ENCODE assay signal across 9 mouse cellular contexts in genomic region chr9:79806317-79807075, GRCm38 (mm10). TPM values are rescaled to one million over a fixed set of nuclear protein-coding genes. Genes with fewer than 3 reads are reported as not detected.
DNase-seq lines count a peak whose midpoint lies in the region; ATAC-seq lines count a peak whose summit lies in the region.
"Had no signal": no experiment of that assay in that cellular context is flagged by ENCODE, and none has a peak within 500 bp of the region (broad histone marks: within the 10 kb centered on the region; RNA-seq: fewer than 3 reads in every experiment).

No protein-coding gene starts in this region.

- no peaks in the 10 kb centered on the region for H3K9me3 ChIP-seq in intestine, embryonic 15.5 days
- no peaks in the 10 kb centered on the region for H3K9me3 ChIP-seq in intestine, embryonic 16.5 days (ENCODE audit: control insufficient read depth, low read length)
- no peaks in the 10 kb centered on the region for H3K9me3 ChIP-seq in hindbrain, embryonic 14.5 days (ENCODE audit: control insufficient read depth, low read length)
- no peaks in the 10 kb centered on the region for H3K9me3 ChIP-seq in neural tube, embryonic 12.5 days
- H3K9me3 ChIP-seq: limb, embryonic 12.5 days had no signal

- no peak overlapping the region for H3K4me3 ChIP-seq in intestine, embryonic 15.5 days (replicated peaks)
- no peak overlapping the region for H3K4me3 ChIP-seq in intestine, embryonic 16.5 days (ENCODE audit: low read length)
- no peak overlapping the region for H3K4me3 ChIP-seq in hindbrain, embryonic 14.5 days (replicated peaks; ENCODE audit: low read length)
- H3K4me3 ChIP-seq in neural tube, embryonic 12.5 days, result no peak overlapping the region
- H3K4me3 ChIP-seq: limb, embryonic 12.5 days had no signal

- no peak overlapping the region for H3K9ac ChIP-seq in intestine, embryonic 15.5 days
- H3K9ac ChIP-seq in intestine, embryonic 16.5 days (ENCODE audit: low read depth, low read length), result no peak overlapping the region
- H3K9ac ChIP-seq in hindbrain, embryonic 14.5 days, result no peak overlapping the region
- H3K9ac ChIP-seq in neural tube, embryonic 12.5 days, result no peak overlapping the region
- H3K9ac ChIP-seq: limb, embryonic 12.5 days had no signal

- H3K27ac ChIP-seq in intestine, embryonic 15.5 days, result no peak overlapping the region
- H3K27ac ChIP-seq in intestine, embryonic 16.5 days (ENCODE audit: low read length), result no peak overlapping the region
- no peak overlapping the region for H3K27ac ChIP-seq in hindbrain, embryonic 14.5 days
- H3K27ac ChIP-seq in neural tube, embryonic 12.5 days, result no peak overlapping the region
- H3K27ac ChIP-seq: limb, embryonic 12.5 days had no signal

- 0 out of 2 replicates have a peak, but pooled peaks have one; percentile 39 for ATAC-seq in intestine, embryonic 15.5 days
- ATAC-seq in intestine, embryonic 16.5 days, result no peak
- ATAC-seq in hindbrain, embryonic 14.5 days (ENCODE audit: low FRiP score), result no peak; the same call in 1 of the 2 replicates
- peak; percentile 37; the same call in 1 of the 2 replicates for ATAC-seq in neural tube, embryonic 12.5 days (ENCODE audit: low FRiP score, low read depth)

- H3K4me1 ChIP-seq in intestine, embryonic 15.5 days (replicated peaks), result no peaks in the 10 kb centered on the region
- H3K4me1 ChIP-seq in intestine, embryonic 16.5 days (ENCODE audit: control insufficient read depth, insufficient read depth, low read length), result no peaks in the 10 kb centered on the region
- no peaks in the 10 kb centered on the region for H3K4me1 ChIP-seq in hindbrain, embryonic 14.5 days (replicated peaks; ENCODE audit: control insufficient read depth, insufficient read depth, low read length)
- no peaks in the 10 kb centered on the region for H3K4me1 ChIP-seq in neural tube, embryonic 12.5 days
- H3K4me1 ChIP-seq: limb, embryonic 12.5 days had no signal

- H3K27me3 ChIP-seq in intestine, embryonic 15.5 days (replicated peaks), result no peaks in the 10 kb centered on the region
- H3K27me3 ChIP-seq in intestine, embryonic 16.5 days (replicated peaks; ENCODE audit: control insufficient read depth, insufficient read depth, low read length), result no peaks in the 10 kb centered on the region; the same call in 1 of the 2 replicates
- no peaks in the 10 kb centered on the region for H3K27me3 ChIP-seq in hindbrain, embryonic 14.5 days (ENCODE audit: control insufficient read depth, insufficient read depth, low read length)
- H3K27me3 ChIP-seq in neural tube, embryonic 12.5 days (replicated peaks), result no peaks in the 10 kb centered on the region
- H3K27me3 ChIP-seq: limb, embryonic 12.5 days had no signal

- no peaks in the 10 kb centered on the region for H3K36me3 ChIP-seq in intestine, embryonic 15.5 days
- no peaks in the 10 kb centered on the region for H3K36me3 ChIP-seq in intestine, embryonic 16.5 days (ENCODE audit: control insufficient read depth, insufficient read depth, low read length)
- H3K36me3 ChIP-seq in hindbrain, embryonic 14.5 days (replicated peaks; ENCODE audit: control insufficient read depth, insufficient read depth), result no peaks in the 10 kb centered on the region
- H3K36me3 ChIP-seq in neural tube, embryonic 12.5 days, result no peaks in the 10 kb centered on the region
- H3K36me3 ChIP-seq: limb, embryonic 12.5 days had no signal

- WGBS in intestine, embryonic 15.5 days, result 42% methylated on average over 12 of the region's 12 CpGs
- WGBS in intestine, embryonic 16.5 days, result 44% methylated on average over 12 of the region's 12 CpGs
- 50% methylated on average over 12 of the region's 12 CpGs for WGBS in hindbrain, embryonic 14.5 days
- 43% methylated on average over 12 of the region's 12 CpGs for WGBS in neural tube, embryonic 12.5 days

- H3K4me2 ChIP-seq in intestine, embryonic 15.5 days (replicated peaks), result no peak overlapping the region
- H3K4me2 ChIP-seq in intestine, embryonic 16.5 days (ENCODE audit: low read depth, low read length), result no peak overlapping the region
- no peak overlapping the region for H3K4me2 ChIP-seq in hindbrain, embryonic 14.5 days (replicated peaks)
- no peak overlapping the region for H3K4me2 ChIP-seq in neural tube, embryonic 12.5 days (replicated peaks)
- H3K4me2 ChIP-seq: limb, embryonic 12.5 days had no signal

- peak; percentile 22 for DNase-seq in B cell, adult 2 months
- peak; percentile 39 for DNase-seq in Muller cell, postnatal 12 days (ENCODE audit: inconsistent ontology term)
- peak; percentile 82 for DNase-seq in hindbrain, embryonic 14.5 days (ENCODE audit: low spot score)
- DNase-seq in urinary bladder, postnatal 36 days (ENCODE audit: low spot score in 2 of 2), result no peak
- DNase-seq in right cerebral cortex, postnatal 10 days (ENCODE audit: low spot score in 2 of 2), result no peak

RNA-seq across cellular contexts. Expression of gene Tmem30a, which starts 13.2 kb away (rescaled TPM):
- polyA plus RNA-seq in intestine, embryonic 15.5 days (2015; fragmentation: Nextera tagmentation; extraction: Ambion mirVana), result 66.4 and 72.6 TPM in 2 replicates
- polyA plus RNA-seq in intestine, embryonic 16.5 days (2015; fragmentation: Nextera tagmentation; extraction: Ambion mirVana), result 58.0 and 64.2 TPM in 2 replicates
- 130 and 152 TPM in 2 replicates for polyA plus RNA-seq in hindbrain, embryonic 14.5 days (2014; fragmentation: Nextera tagmentation; extraction: Ambion mirVana)
- 100 and 106 TPM in 2 replicates for polyA plus RNA-seq in neural tube, embryonic 12.5 days (2016; fragmentation: Nextera tagmentation; extraction: Ambion mirVana)

RNA-seq across cellular contexts. Expression of gene Cox7a2, which starts 46.8 kb away (rescaled TPM):
- polyA plus RNA-seq in intestine, embryonic 15.5 days (2015; fragmentation: Nextera tagmentation; extraction: Ambion mirVana), result 893 and 914 TPM in 2 replicates
- 950 and 971 TPM in 2 replicates for polyA plus RNA-seq in intestine, embryonic 16.5 days (2015; fragmentation: Nextera tagmentation; extraction: Ambion mirVana)
- polyA plus RNA-seq in hindbrain, embryonic 14.5 days (2014; fragmentation: Nextera tagmentation; extraction: Ambion mirVana), result 903 and 999 TPM in 2 replicates
- polyA plus RNA-seq in neural tube, embryonic 12.5 days (2016; fragmentation: Nextera tagmentation; extraction: Ambion mirVana), result 689 and 719 TPM in 2 replicates

Comparison
In these comparisons a context has a peak if more than half of its experiments do, and no peak if none do; other contexts are left out.
1. ATAC-seq: peak in intestine, embryonic 15.5 days (single experiment) and neural tube, embryonic 12.5 days (single experiment); none in intestine, embryonic 16.5 days (single experiment) and hindbrain, embryonic 14.5 days (single experiment).
2. DNase-seq: peak in B cell, adult 2 months (2 of 2), Muller cell, postnatal 12 days (single experiment) and hindbrain, embryonic 14.5 days (single experiment); none in urinary bladder, postnatal 36 days (0 of 2) and right cerebral cortex, postnatal 10 days (0 of 2).